Mouse (Mus musculus) urinary bladder, postnatal 25 days (tissue): ENCODE results near the gene Ifna5.

ENCODE experiments used
- DNase-seq: peaks from one replicate; pipeline ENCODE4 v3.0.0; 2022; ENCODE audit warnings: low spot score

The Ifna5 gene

GRCm38 (mm10) chr4:88864599-88864998, 29.3 kb downstream of the Ifna5 start:
- DNase-seq, result no peak

DNA sequence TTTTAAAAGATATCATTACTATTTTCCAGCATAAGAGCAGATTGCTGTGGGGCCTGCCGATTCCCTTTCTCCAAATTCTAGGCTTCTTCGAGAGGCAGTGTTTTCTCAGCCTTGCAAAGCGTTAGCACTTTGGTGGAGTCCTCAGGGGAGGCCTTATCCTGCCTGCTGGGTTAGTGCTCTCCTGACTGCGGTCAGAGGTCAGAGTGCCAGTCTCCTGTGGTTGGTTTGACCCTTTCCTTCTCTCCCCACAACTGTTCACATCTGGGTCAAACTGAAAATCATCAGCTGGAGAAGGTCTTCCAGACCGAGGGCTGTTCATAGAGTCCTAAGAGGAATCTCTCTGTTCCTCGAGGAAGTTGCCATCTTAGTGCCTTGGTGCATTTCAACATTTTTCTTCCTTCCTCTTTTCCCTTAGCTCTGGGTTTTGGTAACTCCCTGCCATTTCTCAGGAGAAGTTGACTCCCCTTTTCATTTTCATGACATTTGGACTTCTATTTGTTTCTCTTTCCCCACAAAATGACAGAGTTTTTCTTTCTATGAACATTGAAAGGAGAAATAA, 29.8 kb downstream of the Ifna5 start:
- no peak for DNase-seq

GRCm38 (mm10) chr4:88867366-88867925, 32.1 kb downstream of the Ifna5 start:
- DNase-seq, result peak; percentile 76

- no peak for DNase-seq
These were observed 32.9 kb downstream of the Ifna5 start for GRCm38 (mm10) chr4:88867926-88868911.

DNA sequence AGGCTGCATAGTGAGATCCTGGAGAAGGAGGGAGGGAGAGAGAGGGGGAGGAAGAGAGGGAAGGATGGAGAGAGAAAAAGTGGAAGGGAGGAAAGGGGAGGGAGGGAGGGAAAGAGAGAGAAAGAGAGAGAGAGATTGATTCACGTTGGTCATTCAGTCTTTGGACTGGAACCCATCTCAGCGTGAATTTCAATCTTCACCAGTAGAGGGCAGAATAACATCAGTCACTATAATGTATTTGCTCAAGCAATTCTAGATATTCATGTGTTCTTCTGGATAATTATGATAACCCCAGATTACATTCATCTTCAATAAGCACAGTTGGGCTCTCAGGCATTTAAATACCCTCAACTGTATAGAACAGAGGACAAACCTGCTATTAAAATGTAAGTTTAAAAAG, 37.4 kb downstream of the Ifna5 start:
- peak; percentile 34 for DNase-seq

GRCm38 (mm10) chr4:88875435-88876095, 40.2 kb downstream of the Ifna5 start:
- DNase-seq, result no peak

DNA sequence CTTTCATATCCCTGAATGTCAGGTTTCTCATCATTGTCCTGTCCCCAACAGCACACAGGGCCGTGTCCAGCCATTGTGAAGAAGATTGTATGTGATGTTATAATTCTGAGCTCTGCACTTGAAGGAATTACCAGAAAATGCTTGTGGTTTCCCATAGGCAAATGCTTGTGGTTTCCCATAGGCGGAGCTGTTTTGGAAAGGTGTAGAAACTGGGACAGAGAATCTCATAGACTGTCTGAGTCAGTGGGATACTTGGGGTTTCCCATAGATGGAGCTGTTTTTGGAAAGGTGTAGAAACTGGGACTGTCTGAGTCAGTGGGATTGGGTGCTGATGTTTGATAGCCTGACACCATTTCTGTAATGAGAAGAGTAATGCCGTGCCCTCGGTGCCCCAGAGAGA, 41.2 kb downstream of the Ifna5 start:
- DNase-seq, result no peak

DNA sequence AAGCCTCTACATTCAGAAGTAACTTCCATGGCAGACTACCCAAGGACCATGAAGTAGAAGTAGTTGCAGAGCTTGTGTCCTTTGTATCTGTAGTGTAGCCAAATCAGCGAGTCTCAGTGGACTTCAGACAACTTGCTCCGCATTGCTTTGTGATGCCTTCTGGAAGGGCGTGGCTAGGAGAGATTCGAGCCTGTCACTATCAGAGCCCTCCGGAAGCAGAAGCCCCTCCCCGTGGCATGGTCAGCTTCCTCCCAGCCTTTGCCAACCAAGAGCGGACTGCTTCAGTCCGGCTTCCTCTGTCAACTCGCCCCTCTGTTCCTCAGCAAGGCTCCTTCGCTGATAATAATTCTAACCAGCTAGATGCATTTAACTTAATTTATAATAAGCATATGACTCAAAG, 42.9 kb downstream of the Ifna5 start:
- no peak for DNase-seq

- DNase-seq, result no peak
These were observed 43.4 kb downstream of the Ifna5 start for GRCm38 (mm10) chr4:88878772-88879171.

DNA sequence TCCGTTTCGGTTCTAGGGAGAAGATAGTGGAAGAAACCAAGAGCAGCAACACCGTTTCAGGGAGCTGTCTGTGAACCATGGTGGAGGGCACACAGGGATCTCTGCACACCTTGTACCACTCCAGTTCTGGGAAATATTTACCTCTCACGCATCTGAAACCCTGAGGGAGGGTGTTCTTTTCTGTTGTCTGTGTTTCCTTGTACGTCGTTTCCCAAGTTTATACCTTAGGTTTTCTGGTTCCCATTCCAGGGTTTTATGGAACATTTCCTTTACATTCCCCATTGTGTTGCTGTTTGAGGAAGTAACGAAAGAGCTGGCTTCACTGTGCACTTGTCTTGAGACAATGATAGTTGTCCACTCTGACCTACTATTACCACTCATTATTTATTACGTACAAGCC, 44.8 kb downstream of the Ifna5 start, which contains the start of gene Ifne:
Gene Ifne (minus strand): TSS at position 101 of the 400 bp plus-strand sequence.
- DNase-seq, result no peak
